Mouse (Mus musculus) left cerebral cortex, postnatal 25 days (tissue): ENCODE measurements around the gene Adprm. TPM values are rescaled to one million over a fixed set of nuclear protein-coding genes. Genes with fewer than 3 reads are reported as not detected.

Source experiments
- DNase-seq, 2 experiments: peaks; one replicate each; pipeline ENCODE4 v3.0.0; 2022; ENCODE audit warnings: low spot score in 2 of 2, mixed read lengths in 1 of 2
- intact Hi-C: fragments of 180-260 bp; cut with DNase I; formaldehyde crosslinking; loops from one replicate; pipeline ENCODE4 v1.15.1; 2025
- total RNA-seq, 2 experiments: library from RNA; stranded (reverse); gene quantifications; 2 replicates each; pipeline ENCODE4 v1.2.3; 2021

Adprm gene
- total RNA-seq, 2 experiments from 2014 or later = 25.6 to 26.6 TPM

DNA sequence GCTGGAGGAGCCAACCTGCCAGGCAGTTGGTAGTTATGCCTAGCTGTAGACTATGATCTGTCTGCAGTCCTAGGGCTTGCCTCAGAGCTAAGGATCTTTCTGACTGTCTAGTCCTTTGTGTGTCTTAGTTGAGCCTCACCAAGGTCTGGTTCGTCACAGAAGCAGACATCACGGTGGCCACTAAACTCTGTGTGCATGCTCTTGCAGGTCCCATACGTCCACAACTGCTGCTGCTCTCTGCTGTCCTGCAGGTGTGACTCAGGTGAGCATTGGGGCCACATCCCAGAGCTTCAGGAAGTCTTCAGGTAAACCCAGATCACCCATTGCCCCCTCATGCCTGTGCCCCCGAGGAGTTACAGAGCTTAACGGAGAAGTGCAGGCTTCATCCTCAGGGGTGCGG, 26.5 kb upstream of the Adprm start:
- DNase-seq = no peak
- intact Hi-C loops = no loop called here

DNA sequence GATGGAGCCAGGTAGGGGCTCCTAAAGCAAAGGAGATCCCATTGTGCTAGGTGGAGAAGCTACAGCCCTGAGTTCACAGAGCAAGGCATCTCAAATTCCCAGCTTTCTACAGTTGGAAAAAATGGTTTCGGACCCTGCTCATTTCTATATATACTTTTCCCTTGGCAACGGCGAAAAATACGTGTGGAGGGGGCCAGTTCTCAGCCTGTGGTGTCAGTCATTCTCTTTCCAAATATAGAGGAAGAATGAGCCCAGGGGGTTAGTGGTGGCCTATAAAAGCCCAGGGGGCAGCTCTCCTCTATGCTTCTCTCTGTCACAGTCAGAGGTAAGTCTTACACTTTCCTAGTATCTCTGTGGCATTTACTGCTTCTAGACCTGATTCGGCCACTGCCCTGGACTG, 25.6 kb upstream of the Adprm start, which contains the start of gene Myh3:
Myh3 (plus strand) TSS at position 301 of the 400 bp plus-strand sequence.
- intact Hi-C loops = no loop called here
- no peak for DNase-seq

DNA sequence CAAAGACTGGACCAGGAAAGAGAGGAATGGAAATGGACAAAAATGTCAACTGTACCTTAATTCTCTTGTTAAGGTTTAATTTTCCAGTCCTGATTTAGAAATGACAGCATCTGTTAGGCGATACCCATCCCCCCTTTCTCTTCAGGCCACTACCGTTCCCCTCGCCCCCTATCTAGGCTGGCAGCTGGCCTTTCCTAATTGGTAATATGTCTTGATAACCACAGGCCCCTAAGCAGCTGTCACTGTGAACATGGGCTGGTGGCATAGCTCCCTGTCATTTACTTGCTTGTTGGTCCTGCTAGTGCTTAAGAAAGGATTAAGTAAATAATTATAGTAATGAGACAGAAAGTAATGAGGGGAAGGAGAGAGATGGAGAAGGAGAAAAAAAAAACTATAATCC, 25.0 kb upstream of the Adprm start:
- intact Hi-C loops = no loop called here
- DNase-seq = no peak

DNA sequence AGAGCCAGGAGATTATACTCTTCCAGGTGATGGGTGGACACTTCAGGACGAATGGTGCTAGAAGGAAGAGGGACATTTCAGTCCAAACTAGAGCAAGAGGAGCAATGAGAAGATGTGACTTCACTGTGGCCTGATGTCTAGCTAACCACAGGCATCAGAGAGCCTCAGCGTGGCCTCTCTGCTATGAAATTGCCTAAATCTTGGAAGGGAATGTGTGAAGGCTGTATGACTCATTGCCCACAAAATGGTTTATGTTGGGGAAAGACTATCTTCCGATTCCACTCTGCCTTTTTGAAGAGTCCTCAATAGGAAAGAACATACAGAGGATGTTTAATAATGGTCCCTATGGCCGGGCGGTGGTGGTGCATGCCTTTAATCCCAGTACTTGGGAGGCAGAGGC, 24.4 kb upstream of the Adprm start:
- DNase-seq = no peak
- intact Hi-C loops = no loop called here

GRCm38 (mm10) chr11:67075036-67075435, 22.6 kb upstream of the Adprm start:
- no peak for DNase-seq
- intact Hi-C loops = no loop called here

- peak in 1 of 2 experiments; percentile 11 for DNase-seq
- intact Hi-C loops = no loop called here
Observed at GRCm38 (mm10) chr11:67072615-67073130, 20.3 kb upstream of the Adprm start.

- DNase-seq = no peak
- intact Hi-C loops = no loop called here
Observed at GRCm38 (mm10) chr11:67067741-67068140, 15.3 kb upstream of the Adprm start.

- intact Hi-C loops = no loop called here
- peak in 1 of 2 experiments; percentile 85 for DNase-seq
Observed at GRCm38 (mm10) chr11:67062726-67063125, 10.3 kb upstream of the Adprm start.

GRCm38 (mm10) chr11:67061311-67061710, 8.9 kb upstream of the Adprm start:
- DNase-seq = peak in 1 of 2 experiments; percentile 66
- intact Hi-C loops = no loop called here

DNA sequence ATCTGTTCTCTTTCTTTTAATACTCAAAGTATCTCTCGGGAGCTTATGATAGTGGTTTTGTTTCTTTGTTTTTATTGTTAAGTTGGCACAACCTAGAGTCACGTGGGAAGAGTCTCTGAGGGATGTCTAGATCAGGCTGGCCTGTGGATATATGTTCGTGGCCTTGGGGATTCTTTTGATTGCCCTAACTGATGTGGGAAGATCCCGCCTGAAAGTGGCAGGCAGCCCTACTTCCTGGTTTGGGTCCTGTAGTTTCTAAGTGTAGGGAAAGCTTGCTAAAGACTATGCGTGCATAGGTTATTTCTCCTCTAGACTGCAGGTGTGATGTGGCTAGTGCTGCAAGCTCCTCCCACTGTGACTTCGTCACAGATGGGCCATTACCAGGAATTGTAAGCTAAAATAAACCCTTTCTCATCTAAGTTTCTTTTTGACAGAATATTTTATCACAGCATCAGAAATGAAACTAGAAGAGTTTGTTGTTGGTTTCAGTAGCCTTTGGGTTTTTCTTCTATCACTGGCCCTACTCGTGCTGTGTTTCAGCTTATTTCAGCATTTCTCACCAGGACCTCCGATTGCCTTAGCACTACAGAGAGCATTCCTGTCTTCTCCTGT, 2.5 kb upstream of the Adprm start:
- intact Hi-C loops = no loop called here

DNA sequence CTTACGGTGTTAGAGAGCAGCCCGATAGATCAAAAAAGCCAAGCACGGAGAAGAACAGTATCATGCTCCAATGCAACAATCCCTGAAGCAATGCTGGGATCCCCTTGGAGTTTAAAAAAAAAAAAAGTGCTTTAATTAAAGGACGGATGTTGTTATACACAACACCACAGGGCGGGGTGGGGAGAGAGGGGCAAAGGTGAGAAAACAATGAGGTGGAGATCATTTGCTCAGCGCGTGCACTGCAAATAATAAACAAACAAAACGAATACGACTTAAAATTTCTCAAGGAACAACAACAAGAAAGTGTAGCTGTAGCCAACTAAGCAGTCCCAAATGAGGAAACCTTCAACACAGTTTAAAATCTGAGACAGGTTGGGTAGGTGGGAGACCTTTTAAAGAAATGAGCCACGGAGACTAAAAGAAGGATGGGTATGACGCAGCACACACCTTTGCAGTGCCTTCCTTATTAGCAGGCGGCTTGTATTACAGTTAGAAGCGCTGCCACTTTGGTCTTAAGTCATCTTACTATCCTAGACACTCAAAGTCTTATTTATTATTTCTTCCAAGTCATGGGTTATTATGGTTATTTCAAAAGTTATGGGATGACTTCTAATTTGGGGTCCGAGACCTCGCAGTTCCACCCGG, 596 bp downstream of the Adprm start:
- peak in 1 of 2 experiments; percentile 15 for DNase-seq
- intact Hi-C loops = no loop called here

More for the DNA sequence above, 2.5 kb upstream of the Adprm start:
- DNase-seq = no peak

DNA sequence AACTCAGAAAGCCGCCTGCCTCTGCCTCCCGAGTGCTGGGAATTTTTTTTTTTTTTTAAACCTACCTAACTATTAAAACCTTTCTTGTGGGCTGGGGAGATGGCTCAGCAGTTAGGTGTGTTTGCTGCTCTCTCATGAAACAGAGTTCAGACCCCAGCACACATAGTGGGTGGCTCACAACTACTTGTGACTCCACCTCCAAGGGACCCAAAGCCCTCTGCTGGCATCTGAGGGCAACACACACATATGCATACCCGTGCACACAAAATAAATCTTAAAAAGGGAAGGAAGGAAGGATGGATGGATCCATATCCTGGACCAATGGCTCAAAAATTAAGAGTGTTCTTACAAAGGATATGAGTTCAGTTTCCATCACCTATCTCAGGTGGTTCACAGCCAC, 3.1 kb downstream of the Adprm start:
- intact Hi-C loops = no loop called here

GRCm38 (mm10) chr11:67048496-67048895, 3.9 kb downstream of the Adprm start:
- intact Hi-C loops = no loop called here
- no peak for DNase-seq

More for the DNA sequence above, 3.1 kb downstream of the Adprm start:
- no peak for DNase-seq

- intact Hi-C loops = no loop called here
- no peak for DNase-seq
Observed at GRCm38 (mm10) chr11:67047199-67047598, 5.2 kb downstream of the Adprm start.

DNA sequence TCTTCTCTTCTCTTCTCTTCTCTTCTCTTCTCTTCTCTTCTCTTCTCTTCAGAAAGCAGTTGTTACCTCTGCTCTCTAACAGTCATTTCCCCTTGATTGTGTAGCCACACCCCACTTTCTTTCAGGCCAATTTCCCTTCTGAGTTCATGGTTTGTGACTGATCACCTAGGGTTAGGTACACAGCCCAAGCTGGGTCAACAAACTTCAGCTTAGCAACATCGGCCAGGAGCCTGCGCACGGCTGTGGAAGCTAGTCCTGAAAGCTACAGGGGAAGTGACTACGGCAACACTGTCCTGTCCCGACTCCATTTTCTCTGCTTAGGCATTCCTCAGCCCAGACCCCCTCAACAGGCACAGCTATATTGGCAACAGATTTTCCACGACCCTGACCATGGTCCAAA, 7.4 kb downstream of the Adprm start:
- intact Hi-C loops = no loop called here
- no peak for DNase-seq

GRCm38 (mm10) chr11:67043007-67043406, 9.4 kb downstream of the Adprm start:
- no peak for DNase-seq
- intact Hi-C loops = no loop called here

- intact Hi-C loops = no loop called here
- DNase-seq = no peak
Observed at GRCm38 (mm10) chr11:67040483-67040882, 11.9 kb downstream of the Adprm start.

DNA sequence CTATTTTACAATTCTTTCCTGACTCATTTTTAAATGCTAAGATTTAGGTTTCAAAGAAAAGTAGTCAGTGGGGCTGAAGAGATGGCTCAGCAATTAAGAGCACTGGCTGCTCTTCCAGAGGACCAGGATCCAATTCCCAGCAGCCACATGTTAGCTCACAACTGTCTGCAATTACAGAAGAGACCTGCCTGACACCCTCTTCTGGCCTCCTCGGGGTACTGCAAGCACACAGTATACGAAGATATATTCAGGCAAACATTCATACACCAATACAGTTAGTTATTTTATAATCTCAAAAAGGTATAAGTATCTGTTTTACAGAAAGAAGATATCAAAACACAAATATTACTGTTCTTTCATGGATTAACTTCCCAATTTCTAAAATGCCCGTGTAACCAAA, 12.6 kb downstream of the Adprm start:
- DNase-seq = no peak
- intact Hi-C loops = no loop called here

DNA sequence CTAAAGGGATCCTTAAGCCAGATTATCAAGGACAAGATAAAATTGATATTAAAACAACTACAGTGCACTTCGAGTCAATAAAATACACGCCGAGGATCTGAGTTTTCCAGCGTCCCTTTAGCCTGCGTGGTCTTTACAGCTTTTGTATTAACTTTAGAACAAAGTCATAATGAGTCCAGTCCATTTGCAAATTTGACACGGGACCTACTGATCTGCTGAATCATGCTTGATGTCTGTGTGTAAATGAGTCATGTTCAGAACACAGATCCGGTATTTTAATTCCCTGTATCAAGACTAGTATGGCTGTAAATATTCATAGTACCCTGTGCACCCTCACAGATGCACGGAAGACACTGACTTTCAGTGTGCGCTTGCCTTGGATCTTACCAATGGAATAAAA, 15.5 kb downstream of the Adprm start:
- DNase-seq = no peak
- intact Hi-C loops = no loop called here

DNA sequence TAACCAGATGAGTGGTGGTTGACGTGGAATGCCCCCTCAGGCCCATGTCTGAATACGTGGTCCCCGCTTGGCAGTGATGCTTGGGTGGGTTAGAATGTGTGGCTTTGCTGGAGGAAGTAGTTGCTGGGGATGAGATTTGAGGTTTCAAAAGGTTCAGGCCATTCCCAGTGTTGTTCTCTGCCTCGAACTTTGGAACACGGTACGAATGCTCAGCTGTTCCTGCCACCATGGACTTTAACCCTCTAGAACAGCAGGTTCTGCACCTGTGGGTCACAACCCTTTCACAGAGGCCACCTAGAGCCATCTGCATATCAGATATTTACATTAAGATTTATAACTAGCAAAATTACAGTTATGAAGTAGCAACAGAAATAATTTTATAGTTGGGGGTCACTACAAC, 16.2 kb downstream of the Adprm start:
- intact Hi-C loops = no loop called here
- DNase-seq = no peak

DNA sequence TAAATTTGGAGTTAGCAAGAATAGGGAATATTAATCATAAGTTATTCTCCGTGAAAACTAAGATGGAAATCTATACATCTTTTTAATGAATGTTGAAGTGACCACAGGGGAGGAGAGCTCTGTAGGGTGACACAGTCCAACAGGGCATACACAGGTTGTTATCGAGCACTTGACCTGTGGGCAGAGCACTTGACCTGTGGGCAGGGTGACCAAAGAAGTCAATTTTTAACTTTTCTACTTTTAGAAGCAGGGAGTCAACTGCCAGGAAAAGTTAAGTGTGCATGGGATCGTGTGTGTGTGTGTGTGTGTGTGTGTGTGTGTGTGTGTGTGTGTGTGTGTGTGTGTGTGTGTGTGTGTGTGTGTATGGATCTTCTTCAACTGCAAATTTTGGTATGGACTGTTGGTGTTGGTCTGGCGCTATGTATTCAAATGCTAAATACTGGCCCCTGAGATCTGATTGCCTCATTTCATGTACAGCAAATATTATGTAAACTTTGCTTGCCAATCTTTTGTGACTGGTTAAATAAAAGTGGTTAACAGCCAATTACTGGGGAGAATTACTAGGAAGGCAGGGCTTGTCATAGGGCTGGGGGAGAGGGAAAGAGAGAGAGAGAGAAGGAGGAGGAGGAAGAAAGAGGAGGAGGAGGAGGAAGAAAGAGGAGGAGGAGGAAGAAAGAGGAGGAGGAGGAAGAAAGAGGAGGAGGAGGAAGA, 17.5 kb downstream of the Adprm start:
- DNase-seq = no peak
- intact Hi-C loops = no loop called here
